Mouse (Mus musculus): Measurements from ENCODE around the gene Stab2. TPM values are rescaled to one million over a fixed set of nuclear protein-coding genes. Genes with fewer than 3 reads are reported as not detected.

Stab2 gene
- polyA plus RNA-seq, 1 experiment: 0.31 TPM

DNA sequence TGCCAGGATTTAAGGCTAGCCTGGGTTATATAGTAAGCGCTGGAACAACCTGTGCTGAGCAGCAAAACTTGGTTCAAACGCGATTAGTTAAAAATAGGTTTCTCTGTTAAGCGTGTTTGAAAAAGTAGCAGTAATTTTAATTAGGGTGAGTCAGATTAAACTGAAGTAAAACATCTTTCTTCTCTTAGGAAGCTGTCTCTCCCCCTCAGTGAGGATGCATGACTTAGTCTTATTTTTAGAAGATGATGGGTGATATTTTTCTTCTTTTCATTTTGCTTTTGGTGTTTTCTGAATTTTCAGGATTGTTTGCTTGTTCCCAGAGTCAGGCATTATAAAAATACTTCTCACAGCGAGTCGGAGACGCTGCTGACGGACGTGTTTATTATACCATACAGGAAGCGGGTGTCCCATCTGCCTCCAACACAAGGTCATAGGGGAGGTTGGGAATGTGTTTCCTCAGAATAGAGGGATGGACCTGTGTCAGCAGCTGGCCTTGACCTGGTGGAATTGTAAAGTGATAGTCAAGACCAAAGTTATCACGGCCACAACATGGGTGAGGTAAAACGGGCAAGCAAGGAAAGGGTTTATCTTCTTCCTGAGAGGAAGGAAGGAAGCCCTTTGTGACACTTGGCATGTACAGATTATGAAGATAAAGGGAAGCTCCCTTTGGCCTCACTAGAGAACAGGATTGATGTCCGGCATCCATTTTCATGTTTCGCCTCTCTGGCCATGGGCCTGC, 15.4 kb downstream of the Stab2 start:
- H3K4me3 ChIP-seq (ENCODE audit: insufficient read depth, low read length): no peak overlapping the region
- H3K4me1 ChIP-seq (ENCODE audit: control insufficient read depth, insufficient read depth, low read length): no peaks in the 10 kb centered on the region; the same call in 1 of the 2 replicates
- TF ChIP-seq POLR2A (IDR thresholded peaks at IDR 0.05; ENCODE audit: borderline replicate concordance, low read depth, low read length) (no peak), CTCF (IDR thresholded peaks at IDR 0.05; ENCODE audit: low read depth, low read length) (no peak)
- H3K27ac ChIP-seq (ENCODE audit: insufficient read depth, low read depth, low read length): no peak overlapping the region

DNA sequence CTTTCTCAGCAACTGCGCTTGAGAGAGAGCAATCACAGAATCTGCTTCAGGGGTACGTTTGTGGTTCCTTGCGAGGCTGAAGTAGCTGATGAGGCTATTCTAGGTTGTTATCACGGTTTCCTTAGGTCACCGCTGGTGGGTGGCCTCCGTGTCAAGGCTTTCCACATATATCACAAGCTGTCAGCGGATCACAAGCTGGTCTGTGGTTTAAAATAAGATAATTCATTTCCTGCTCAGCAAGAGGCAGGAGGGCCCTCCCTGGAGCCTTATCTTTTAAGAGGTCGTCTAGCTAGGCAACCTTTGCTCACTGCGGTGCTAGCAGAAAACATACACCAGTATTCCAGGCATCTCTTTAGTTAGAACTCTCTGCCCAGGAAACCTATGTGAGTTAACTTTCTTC, 17.2 kb downstream of the Stab2 start:
- TF ChIP-seq POLR2A (IDR thresholded peaks at IDR 0.05; ENCODE audit: borderline replicate concordance, low read depth, low read length): no peak
- TF ChIP-seq CTCF (IDR thresholded peaks at IDR 0.05; ENCODE audit: low read depth, low read length): no peak

DNA sequence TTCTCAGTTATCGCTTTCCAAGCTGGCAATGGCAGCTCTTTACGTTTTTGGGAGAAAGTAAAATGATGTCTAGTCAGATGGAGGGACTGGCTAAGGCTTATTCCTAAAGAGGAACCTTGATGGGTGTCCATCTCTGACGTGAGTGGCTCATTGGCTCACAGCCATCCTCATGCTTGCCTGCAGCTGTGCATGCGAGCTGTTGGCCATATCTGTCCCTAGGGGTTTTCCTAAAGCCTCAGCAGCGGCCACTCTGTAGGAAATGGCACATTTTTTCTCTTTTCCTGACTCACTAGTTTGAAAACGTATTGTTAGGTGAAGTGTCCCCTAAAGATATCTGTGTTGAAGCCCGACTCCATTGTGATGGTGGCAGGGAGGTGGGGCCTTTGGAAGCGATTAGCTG, 18.0 kb downstream of the Stab2 start:
- no peak overlapping the region for H3K4me3 ChIP-seq (ENCODE audit: insufficient read depth, low read length)
- H3K4me1 ChIP-seq (ENCODE audit: control insufficient read depth, insufficient read depth, low read length): no peaks in the 10 kb centered on the region; the same call in 1 of the 2 replicates
- TF ChIP-seq CTCF (IDR thresholded peaks at IDR 0.05; ENCODE audit: low read depth, low read length) (no peak), POLR2A (IDR thresholded peaks at IDR 0.05; ENCODE audit: borderline replicate concordance, low read depth, low read length) (no peak)
- H3K27ac ChIP-seq (ENCODE audit: insufficient read depth, low read depth, low read length): no peak overlapping the region

More for the DNA sequence above, 17.2 kb downstream of the Stab2 start:
- Histone ChIP-seq H3K4me3 (ENCODE audit: insufficient read depth, low read length) (no peak overlapping the region), H3K4me1 (ENCODE audit: control insufficient read depth, insufficient read depth, low read length) (no peaks in the 10 kb centered on the region; the same call in 1 of the 2 replicates), H3K27ac (ENCODE audit: insufficient read depth, low read depth, low read length) (no peak overlapping the region)

GRCm38 (mm10) chr10:86976001-86976726, 31.7 kb downstream of the Stab2 start:
- Histone ChIP-seq H3K27ac (ENCODE audit: insufficient read depth, low read depth, low read length) (no peak overlapping the region), H3K4me1 (ENCODE audit: control insufficient read depth, insufficient read depth, low read length) (no peaks in the 10 kb centered on the region), H3K4me3 (ENCODE audit: insufficient read depth, low read length) (no peak overlapping the region)
- TF ChIP-seq CTCF (IDR thresholded peaks at IDR 0.05; ENCODE audit: low read depth, low read length) (no peak; the same call in 1 of the 2 replicates), POLR2A (IDR thresholded peaks at IDR 0.05; ENCODE audit: borderline replicate concordance, low read depth, low read length) (no peak)

DNA sequence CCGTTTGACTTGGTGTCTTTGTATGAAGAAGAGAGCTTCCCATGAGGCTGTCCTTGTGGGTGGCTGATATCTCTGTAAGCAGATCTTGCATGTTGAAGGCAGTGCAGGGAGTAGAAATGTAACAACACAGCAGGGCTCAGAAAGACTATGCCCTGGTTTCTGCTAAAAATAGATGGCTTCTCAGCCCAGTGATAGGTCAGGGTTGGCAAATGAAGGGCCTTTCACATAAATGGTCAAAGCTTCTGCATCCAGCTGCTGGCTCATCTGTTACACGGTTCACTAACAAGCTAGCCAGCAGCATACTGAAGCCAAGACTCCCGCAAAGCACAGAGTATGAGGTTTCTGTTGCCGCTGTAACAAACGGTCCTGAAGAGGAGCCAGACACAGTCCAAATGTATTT, 34.5 kb downstream of the Stab2 start:
- Histone ChIP-seq H3K27ac (ENCODE audit: insufficient read depth, low read depth, low read length) (no peak overlapping the region), H3K4me1 (ENCODE audit: control insufficient read depth, insufficient read depth, low read length) (no peaks in the 10 kb centered on the region), H3K4me3 (ENCODE audit: insufficient read depth, low read length) (no peak overlapping the region)
- TF ChIP-seq POLR2A (IDR thresholded peaks at IDR 0.05; ENCODE audit: borderline replicate concordance, low read depth, low read length) (no peak), CTCF (IDR thresholded peaks at IDR 0.05; ENCODE audit: low read depth, low read length) (no peak)

- no peak overlapping the region for H3K4me3 ChIP-seq (ENCODE audit: insufficient read depth, low read length)
- H3K27ac ChIP-seq (ENCODE audit: insufficient read depth, low read depth, low read length): no peak overlapping the region
- TF ChIP-seq CTCF (IDR thresholded peaks at IDR 0.05; ENCODE audit: low read depth, low read length): no peak
- TF ChIP-seq POLR2A (IDR thresholded peaks at IDR 0.05; ENCODE audit: borderline replicate concordance, low read depth, low read length): no peak
Measured at GRCm38 (mm10) chr10:86972503-86972826, 35.4 kb downstream of the Stab2 start.

GRCm38 (mm10) chr10:86971680-86972502, 35.9 kb downstream of the Stab2 start:
- no peak for TF ChIP-seq POLR2A (IDR thresholded peaks at IDR 0.05; ENCODE audit: borderline replicate concordance, low read depth, low read length)
- TF ChIP-seq CTCF (IDR thresholded peaks at IDR 0.05; ENCODE audit: low read depth, low read length): peak; percentile 80
- Histone ChIP-seq H3K27ac (ENCODE audit: insufficient read depth, low read depth, low read length) (no peak overlapping the region), H3K4me1 (ENCODE audit: control insufficient read depth, insufficient read depth, low read length) (no peaks in the 10 kb centered on the region), H3K4me3 (ENCODE audit: insufficient read depth, low read length) (peak overlapping the region; percentile 11; the same call in 1 of the 2 replicates)

More at GRCm38 (mm10) chr10:86972503-86972826, 35.4 kb downstream of the Stab2 start:
- no peaks in the 10 kb centered on the region for H3K4me1 ChIP-seq (ENCODE audit: control insufficient read depth, insufficient read depth, low read length)

DNA sequence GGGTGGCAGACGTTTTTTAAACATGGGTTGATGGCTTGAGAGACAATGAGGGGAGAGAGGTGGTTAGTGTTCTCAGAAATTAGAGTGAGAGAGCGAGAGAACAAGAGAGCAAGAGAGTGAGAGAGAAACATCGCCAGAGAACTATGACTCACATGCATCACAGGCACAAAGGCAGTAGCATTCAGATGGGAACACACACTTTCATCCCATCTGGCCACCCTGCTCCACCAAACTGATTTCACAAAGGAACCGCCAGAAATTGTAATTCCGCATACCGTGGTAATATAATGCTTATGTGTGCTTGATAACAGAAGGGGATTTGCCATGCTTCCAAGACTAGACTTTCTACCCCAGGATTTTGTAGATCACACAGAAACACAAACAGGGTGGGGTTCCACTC, 38.5 kb downstream of the Stab2 start:
- Histone ChIP-seq H3K4me3 (ENCODE audit: insufficient read depth, low read length) (no peak overlapping the region), H3K27ac (ENCODE audit: insufficient read depth, low read depth, low read length) (no peak overlapping the region), H3K4me1 (ENCODE audit: control insufficient read depth, insufficient read depth, low read length) (no peaks in the 10 kb centered on the region)
- TF ChIP-seq CTCF (IDR thresholded peaks at IDR 0.05; ENCODE audit: low read depth, low read length): no peak
- TF ChIP-seq POLR2A (IDR thresholded peaks at IDR 0.05; ENCODE audit: borderline replicate concordance, low read depth, low read length): no peak

DNA sequence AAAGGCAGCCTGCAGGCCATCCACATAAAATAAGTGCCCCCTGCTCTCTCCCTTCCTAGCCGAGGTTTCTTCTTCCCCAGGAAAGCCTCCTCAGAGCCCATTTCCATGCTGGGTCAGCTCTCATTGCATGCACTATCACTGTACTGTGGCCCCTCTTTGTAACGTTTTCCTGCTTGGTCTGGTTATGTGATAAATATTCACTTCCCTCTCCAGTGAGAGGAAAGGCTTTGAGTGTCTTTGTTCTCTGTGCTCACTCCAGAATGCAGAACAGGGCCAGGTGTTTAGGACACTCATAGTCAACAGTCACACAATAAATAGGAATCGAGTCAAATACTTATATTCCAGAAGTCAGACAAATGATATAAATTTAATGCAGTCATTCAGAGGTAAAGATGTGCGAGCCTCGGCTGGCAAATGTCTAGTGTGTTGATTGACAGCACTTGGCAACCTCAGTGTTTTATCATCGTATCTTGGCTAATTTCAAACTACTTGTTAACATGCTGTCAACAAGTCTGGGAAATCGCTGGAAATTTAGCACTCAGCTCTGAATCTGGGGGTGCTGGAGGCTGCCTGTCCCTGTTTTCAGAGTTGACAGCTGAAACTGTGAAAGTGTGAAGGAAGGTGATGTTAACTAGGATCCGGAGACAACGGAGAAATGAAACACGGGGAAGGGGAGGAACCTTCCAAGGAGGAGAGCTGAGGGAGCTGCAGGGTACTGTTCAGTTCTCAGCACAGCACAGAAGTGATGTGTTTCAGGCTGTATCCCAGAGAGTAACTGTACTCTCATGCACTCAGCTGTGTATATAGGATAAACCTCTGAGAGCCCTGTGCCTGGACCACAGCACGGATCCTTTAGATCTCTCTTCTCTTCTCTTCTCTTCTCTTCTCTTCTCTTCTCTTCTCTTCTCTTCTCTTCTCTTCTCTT, 46.0 kb downstream of the Stab2 start:
- Histone ChIP-seq H3K27ac (ENCODE audit: insufficient read depth, low read depth, low read length) (no peak overlapping the region), H3K4me1 (ENCODE audit: control insufficient read depth, insufficient read depth, low read length) (no peaks in the 10 kb centered on the region), H3K4me3 (ENCODE audit: insufficient read depth, low read length) (no peak overlapping the region)
- TF ChIP-seq POLR2A (IDR thresholded peaks at IDR 0.05; ENCODE audit: borderline replicate concordance, low read depth, low read length) (no peak), CTCF (IDR thresholded peaks at IDR 0.05; ENCODE audit: low read depth, low read length) (no peak)
